In the genomic region with DNA sequence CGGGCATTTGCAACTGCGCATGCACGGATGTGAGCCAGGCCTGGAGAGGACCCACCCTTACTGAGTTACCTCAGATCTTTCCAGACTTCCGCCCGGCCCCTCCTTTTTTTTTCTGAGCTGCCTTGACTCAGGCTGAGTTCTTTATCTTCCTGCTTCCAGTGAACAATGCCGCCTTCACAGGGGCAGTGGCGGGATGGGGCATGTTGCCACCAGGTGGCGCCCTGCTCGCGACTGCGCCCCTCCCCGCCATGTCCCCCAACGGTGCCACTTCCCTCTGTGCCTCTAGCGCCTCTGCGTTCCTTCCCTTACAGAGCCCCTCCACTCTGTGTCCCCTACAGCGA, we compare ENCODE assay signal across 8 mouse cellular contexts. TPM values are rescaled to one million over a fixed set of nuclear protein-coding genes. Genes with fewer than 3 reads are reported as not detected.
DNase-seq lines count a peak whose midpoint lies in the region; ATAC-seq and TF ChIP-seq lines count a peak whose summit lies in the region.

No protein-coding gene starts in this region.

- H3ac ChIP-seq in C2C12 (ENCODE audit: control insufficient read depth, insufficient read length, low read depth): peak overlapping the region; percentile 1

- peak overlapping the region; percentile 82 for H3K4me2 ChIP-seq in embryonic facial prominence, embryonic 13.5 days

- no peak for TF ChIP-seq POLR2A in liver, adult 2 months (IDR thresholded peaks at IDR 0.05; ENCODE audit: extremely low read depth, insufficient read depth, low read length)

- H3K79me3 ChIP-seq in C2C12 (ENCODE audit: low read depth): no peaks in the 10 kb centered on the region

- no peaks in the 10 kb centered on the region for H3K36me3 ChIP-seq in C2C12 (ENCODE audit: control insufficient read depth, insufficient read depth)
- peaks cover 10% of the 10 kb centered on the region for H3K36me3 ChIP-seq in embryonic facial prominence, embryonic 13.5 days
- peaks cover 7% of the 10 kb centered on the region for H3K36me3 ChIP-seq in heart, embryonic 10.5 days
- peaks cover 3% of the 10 kb centered on the region; the same call in 1 of the 2 replicates for H3K36me3 ChIP-seq in liver, adult 2 months (ENCODE audit: control insufficient read depth, insufficient read depth, low read length)

- peak overlapping the region; percentile 80 for H3K9ac ChIP-seq in embryonic facial prominence, embryonic 13.5 days
- H3K9ac ChIP-seq in liver, adult 2 months (ENCODE audit: low read depth, low read length): peak overlapping the region; percentile 59

- WGBS in embryonic facial prominence, embryonic 13.5 days: under 1% methylated on average over 16 of the region's 16 CpGs
- WGBS in heart, embryonic 10.5 days: 1% methylated on average over 16 of the region's 16 CpGs
- 3% methylated on average over 16 of the region's 16 CpGs for WGBS in liver, adult 2 months

- DNase-seq in adrenal gland, postnatal 4 days (ENCODE audit: low spot score in 2 of 2): peak; percentile 76 to 80
- DNase-seq in heart, embryonic 10.5 days (ENCODE audit: low spot score): peak; percentile 98
- DNase-seq in kidney, adult 9 months: peak; percentile 93
- peak; percentile 69 for DNase-seq in liver, adult 2 months (ENCODE audit: extremely low read depth, low read depth, low spot score)
- DNase-seq in monocyte, adult 2 months (ENCODE audit: low read depth in 1 of 2, low spot score in 2 of 2): peak; percentile 81 to 86
- DNase-seq in spleen, postnatal 36 days (ENCODE audit: low spot score in 2 of 2): peak; percentile 88 to 92

- H3K4me3 ChIP-seq in C2C12 (ENCODE audit: insufficient read depth, poor library complexity, severe bottlenecking): no peak overlapping the region
- peak overlapping the region; percentile 59 for H3K4me3 ChIP-seq in embryonic facial prominence, embryonic 13.5 days
- peak overlapping the region; percentile 68 for H3K4me3 ChIP-seq in heart, embryonic 10.5 days
- H3K4me3 ChIP-seq in liver, adult 2 months (ENCODE audit: insufficient read depth, low read depth, low read length): peak overlapping the region; percentile 22

- no peaks in the 10 kb centered on the region for H3K27me3 ChIP-seq in C2C12 (ENCODE audit: control insufficient read depth, insufficient read depth, insufficient read length)
- no peaks in the 10 kb centered on the region for H3K27me3 ChIP-seq in embryonic facial prominence, embryonic 13.5 days
- no peaks in the 10 kb centered on the region for H3K27me3 ChIP-seq in heart, embryonic 10.5 days (ENCODE audit: insufficient read depth, poor library complexity, severe bottlenecking)
- no peaks in the 10 kb centered on the region for H3K27me3 ChIP-seq in liver, adult 2 months (ENCODE audit: control insufficient read depth, insufficient read depth, low read length)

- H3K79me2 ChIP-seq in C2C12 (ENCODE audit: control insufficient read depth, insufficient read depth): peaks cover 16% of the 10 kb centered on the region
- H3K79me2 ChIP-seq in liver, adult 2 months (ENCODE audit: control insufficient read depth, insufficient read depth, low read length): no peaks in the 10 kb centered on the region; the same call in 1 of the 2 replicates

- ATAC-seq in embryonic facial prominence, embryonic 13.5 days (ENCODE audit: insufficient number of reproducible peaks, insufficient read depth, low FRiP score, low TSS enrichment, low read depth): peak; percentile 88

- peak overlapping the region; percentile 96 for H3K27ac ChIP-seq in embryonic facial prominence, embryonic 13.5 days
- H3K27ac ChIP-seq in heart, embryonic 10.5 days: peak overlapping the region; percentile 88
- H3K27ac ChIP-seq in liver, adult 2 months (replicated peaks; ENCODE audit: insufficient read depth, low read depth, low read length): peak overlapping the region; percentile 73

- TF ChIP-seq CTCF in C2C12 (IDR thresholded peaks at IDR 0.05; ENCODE audit: control insufficient read depth, insufficient read depth, insufficient read length): peak; percentile 99
- TF ChIP-seq CTCF in liver, adult 2 months (IDR thresholded peaks at IDR 0.05; ENCODE audit: low read depth, low read length): peak; percentile 88

- H3K4me1 ChIP-seq in embryonic facial prominence, embryonic 13.5 days: peaks cover 40% of the 10 kb centered on the region
- peaks cover 49% of the 10 kb centered on the region for H3K4me1 ChIP-seq in heart, embryonic 10.5 days
- peaks cover 13% of the 10 kb centered on the region for H3K4me1 ChIP-seq in liver, adult 2 months (ENCODE audit: control insufficient read depth, insufficient read depth, low read length)

- H3K9me3 ChIP-seq in embryonic facial prominence, embryonic 13.5 days: no peaks in the 10 kb centered on the region
- no peaks in the 10 kb centered on the region for H3K9me3 ChIP-seq in heart, embryonic 10.5 days

TF ChIP-seq in C2C12, 6 proteins besides CTCF, POLR2A, EP300 and RAD21:
- TF ChIP-seq MYOG (IDR thresholded peaks at IDR 0.05; ENCODE audit: control insufficient read depth, extremely low read depth, insufficient read length) (no peak), MYOD1 (IDR thresholded peaks at IDR 0.05; ENCODE audit: control insufficient read depth, insufficient read length, low read depth) (no peak), MAX (IDR thresholded peaks at IDR 0.05) (peak; percentile 60)

RNA-seq across cellular contexts. Expression of gene Plin3, which starts 1.5 kb away (rescaled TPM):
- polyA plus RNA-seq in C2C12 (2012; fragmentation: generic; extraction: Trizol): 27.5 TPM
- 10 to 100 TPM; 83.2 to 87.5 TPM for total RNA-seq in adrenal gland, postnatal 4 days (2021)
- 65.8 and 83.2 TPM in 2 replicates for polyA plus RNA-seq in embryonic facial prominence, embryonic 13.5 days (2015; fragmentation: Nextera tagmentation; extraction: Ambion mirVana)
- 81.7 and 93.2 TPM in 2 replicates for polyA plus RNA-seq in heart, embryonic 10.5 days (2016; fragmentation: Nextera tagmentation; extraction: Ambion mirVana)
- total RNA-seq in liver, adult 2 months (2014; rRNA removed): 23.0 and 28.1 TPM in 2 replicates
- 20.6 and 21.5 TPM in 2 replicates for polyA plus RNA-seq in liver, adult 2 months (2012; rRNA removed)

RNA-seq across cellular contexts. Expression of gene Arrdc5, which starts 8.9 kb away (rescaled TPM):
- not detected for polyA plus RNA-seq in C2C12 (2012; fragmentation: generic; extraction: Trizol)
- total RNA-seq in adrenal gland, postnatal 4 days (2021): not detected
- polyA plus RNA-seq in embryonic facial prominence, embryonic 13.5 days (2015; fragmentation: Nextera tagmentation; extraction: Ambion mirVana): not detected in 2 replicates
- not detected in 2 replicates for polyA plus RNA-seq in heart, embryonic 10.5 days (2016; fragmentation: Nextera tagmentation; extraction: Ambion mirVana)
- not detected in 2 replicates for total RNA-seq in liver, adult 2 months (2014; rRNA removed)
- not detected in 2 replicates for polyA plus RNA-seq in liver, adult 2 months (2012; rRNA removed)

RNA-seq across cellular contexts. Expression of gene Uhrf1, which starts 12.0 kb away (rescaled TPM):
- polyA plus RNA-seq in C2C12 (2012; fragmentation: generic; extraction: Trizol): 93.0 TPM
- 10 to 100 TPM; 49.3 to 61.2 TPM for total RNA-seq in adrenal gland, postnatal 4 days (2021)
- 135 and 143 TPM in 2 replicates for polyA plus RNA-seq in embryonic facial prominence, embryonic 13.5 days (2015; fragmentation: Nextera tagmentation; extraction: Ambion mirVana)
- polyA plus RNA-seq in heart, embryonic 10.5 days (2016; fragmentation: Nextera tagmentation; extraction: Ambion mirVana): 136 and 163 TPM in 2 replicates
- total RNA-seq in liver, adult 2 months (2014; rRNA removed): 0.92 and 2.7 TPM in 2 replicates
- polyA plus RNA-seq in liver, adult 2 months (2012; rRNA removed): 0.20 and 0.22 TPM in 2 replicates

RNA-seq across cellular contexts. Expression of gene Ticam1, which starts 14.6 kb away (rescaled TPM):
- polyA plus RNA-seq in C2C12 (2012; fragmentation: generic; extraction: Trizol): 5.8 TPM
- 10 to 100 TPM; 21.0 to 22.2 TPM for total RNA-seq in adrenal gland, postnatal 4 days (2021)
- polyA plus RNA-seq in embryonic facial prominence, embryonic 13.5 days (2015; fragmentation: Nextera tagmentation; extraction: Ambion mirVana): 4.1 and 4.3 TPM in 2 replicates
- 6.8 and 9.5 TPM in 2 replicates for polyA plus RNA-seq in heart, embryonic 10.5 days (2016; fragmentation: Nextera tagmentation; extraction: Ambion mirVana)
- total RNA-seq in liver, adult 2 months (2014; rRNA removed): 2.5 and 3.4 TPM in 2 replicates
- polyA plus RNA-seq in liver, adult 2 months (2012; rRNA removed): 20.9 and 27.7 TPM in 2 replicates

RNA-seq across cellular contexts. Expression of gene Fem1a, which starts 34.5 kb away (rescaled TPM):
- polyA plus RNA-seq in C2C12 (2012; fragmentation: generic; extraction: Trizol): 18.1 TPM
- 10 to 100 TPM; 30.5 to 33.5 TPM for total RNA-seq in adrenal gland, postnatal 4 days (2021)
- 13.5 and 14.1 TPM in 2 replicates for polyA plus RNA-seq in embryonic facial prominence, embryonic 13.5 days (2015; fragmentation: Nextera tagmentation; extraction: Ambion mirVana)
- 15.0 and 20.3 TPM in 2 replicates for polyA plus RNA-seq in heart, embryonic 10.5 days (2016; fragmentation: Nextera tagmentation; extraction: Ambion mirVana)
- total RNA-seq in liver, adult 2 months (2014; rRNA removed): 11.5 and 12.1 TPM in 2 replicates
- polyA plus RNA-seq in liver, adult 2 months (2012; rRNA removed): 16.6 and 18.9 TPM in 2 replicates

Comparison
In these comparisons a context has a peak if more than half of its experiments do, and no peak if none do; other contexts are left out.
1. RNA of gene Uhrf1, which starts 12.0 kb away (polyA plus RNA-seq): 136 to 163 TPM in heart, embryonic 10.5 days, 135 to 143 TPM in embryonic facial prominence, embryonic 13.5 days and 93.0 TPM in C2C12 (single experiment); 0.20 to 0.22 TPM in liver, adult 2 months; every median in the first group is over 10 times any median in the second.
2. Peak in every context shown above with its lines, with median percentiles within 50 percentile points of each other: DNase-seq and H3K27ac ChIP-seq.